Mouse (Mus musculus): ENCODE data around the gene Aven.

- TF ChIP-seq GATA1 (IDR thresholded peaks at IDR 0.05; ENCODE audit: low read length) (no peak), TAL1 (IDR thresholded peaks at IDR 0.05; ENCODE audit: low read length) (no peak)
Observed at GRCm38 (mm10) chr2:112448510-112449059, 44.2 kb upstream of the Aven start.
